Mouse (Mus musculus) urinary bladder, postnatal 4 days (tissue): ENCODE measurements around the gene Mrps25.
A peak's percentile ranks its signal among the peaks of the same experiment; 100 is the strongest.

Experiments
- DNase-seq, 2 experiments: peaks; one replicate each; pipeline ENCODE4 v3.0.0; 2021 to 2022; ENCODE audit warnings: low spot score in 2 of 2

The Mrps25 gene

DNA sequence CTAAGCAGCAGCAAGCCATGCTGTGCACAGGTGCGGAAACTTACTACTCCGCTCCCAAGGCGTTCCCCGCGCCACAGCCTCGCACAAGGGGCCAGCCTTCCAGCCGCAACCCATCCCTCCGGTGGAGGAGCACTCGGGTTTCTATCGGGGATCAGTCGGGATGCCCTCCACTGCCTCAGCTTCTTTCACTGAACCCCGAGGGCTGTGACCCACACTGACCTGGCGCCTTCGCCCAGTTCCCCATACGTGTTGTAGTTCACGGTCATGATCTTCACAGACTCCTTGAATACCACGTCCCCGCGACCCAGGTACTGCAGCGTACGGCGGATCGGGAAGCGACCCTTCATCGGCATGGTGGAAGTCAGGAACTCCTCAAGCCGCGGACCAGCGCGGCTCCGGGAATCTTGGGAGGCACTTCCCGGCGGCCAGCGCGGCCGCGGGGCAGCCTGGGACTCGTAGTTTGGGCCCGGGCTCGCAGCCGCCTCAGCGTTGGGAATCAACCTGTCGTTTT lies at the start of gene Mrps25:
Gene Mrps25, minus strand, starts transcription at position 413 of the 511 bp plus-strand sequence.
- peak; percentile 61 to 74 for DNase-seq

DNA sequence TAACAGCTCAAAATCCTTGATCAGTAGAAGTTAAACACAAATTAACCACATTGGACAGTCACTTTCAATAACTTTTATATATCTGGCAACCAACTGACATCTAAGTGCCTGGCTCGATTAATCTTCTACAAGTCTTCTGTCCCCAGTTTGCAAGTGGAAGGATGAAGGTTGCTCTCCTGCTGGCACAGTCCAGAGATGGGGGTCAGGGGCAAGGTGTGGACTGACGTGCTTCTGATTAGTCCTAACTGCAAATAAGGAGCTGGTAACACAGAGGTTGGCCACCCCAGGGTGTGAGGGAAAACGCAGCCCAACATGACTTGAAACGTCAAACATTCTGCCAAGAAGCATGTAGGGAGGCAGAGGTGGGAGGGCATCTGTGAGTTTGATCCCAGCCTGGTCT lies 47.9 kb upstream of the Mrps25 start:
- DNase-seq, result no peak

DNA sequence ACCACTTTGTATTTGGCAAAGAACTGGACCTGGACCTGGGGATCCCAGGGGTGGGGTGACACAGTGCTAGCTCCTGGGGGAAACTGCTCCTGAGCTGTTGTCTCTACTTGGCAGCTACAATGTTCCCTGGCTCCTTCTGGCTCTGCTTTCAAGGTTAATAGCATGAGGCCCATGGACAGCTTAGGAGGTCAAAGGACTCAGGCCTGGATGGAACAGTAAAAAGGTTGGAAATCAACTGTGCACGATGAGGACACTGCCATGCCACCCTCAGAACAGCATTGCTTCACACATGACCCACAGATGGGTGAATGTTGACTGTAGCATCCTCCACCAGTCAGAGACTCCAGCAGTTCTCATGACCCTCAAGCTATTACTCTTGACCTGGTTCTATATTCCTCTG lies 47.5 kb upstream of the Mrps25 start:
- DNase-seq, result no peak

DNA sequence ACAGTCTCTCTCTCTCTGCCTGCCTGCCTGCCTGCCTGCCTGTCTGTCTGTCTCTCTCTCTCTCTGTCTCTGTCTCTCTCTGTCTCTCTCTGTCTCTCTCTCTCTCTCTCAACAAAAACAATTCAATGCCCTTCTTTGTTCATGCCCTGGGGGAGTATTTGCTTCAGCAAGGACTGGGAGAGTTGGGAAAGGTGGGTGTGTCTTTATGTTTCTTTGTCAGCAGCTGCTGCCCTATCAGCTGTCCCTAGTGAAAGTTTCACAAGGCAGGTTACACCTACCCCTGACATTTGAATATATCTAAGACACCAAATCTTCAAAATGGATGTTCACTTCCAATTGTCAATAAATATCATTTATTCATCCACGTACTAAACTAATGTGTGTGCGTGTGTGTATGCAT lies 45.8 kb upstream of the Mrps25 start:
- DNase-seq, result no peak

DNA sequence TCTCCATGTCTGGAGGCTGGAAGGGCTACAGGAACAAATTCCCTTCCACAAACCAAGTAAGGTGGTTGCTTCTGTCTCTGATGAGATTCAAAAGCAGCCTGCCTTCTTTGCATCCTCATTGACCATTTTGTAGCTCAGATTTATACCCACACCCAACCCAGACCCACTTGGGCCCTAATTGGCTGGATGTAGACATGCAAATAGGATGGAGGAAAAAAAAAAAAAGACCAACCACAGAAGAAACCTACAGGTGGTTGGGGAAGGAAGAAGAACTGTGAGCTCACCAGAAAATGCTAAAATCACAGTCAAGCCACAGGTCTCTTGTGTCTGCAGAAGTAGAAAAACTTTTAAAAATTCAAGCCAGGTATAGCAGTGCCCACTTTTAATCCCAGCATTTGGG lies 45.3 kb upstream of the Mrps25 start:
- no peak for DNase-seq

DNA sequence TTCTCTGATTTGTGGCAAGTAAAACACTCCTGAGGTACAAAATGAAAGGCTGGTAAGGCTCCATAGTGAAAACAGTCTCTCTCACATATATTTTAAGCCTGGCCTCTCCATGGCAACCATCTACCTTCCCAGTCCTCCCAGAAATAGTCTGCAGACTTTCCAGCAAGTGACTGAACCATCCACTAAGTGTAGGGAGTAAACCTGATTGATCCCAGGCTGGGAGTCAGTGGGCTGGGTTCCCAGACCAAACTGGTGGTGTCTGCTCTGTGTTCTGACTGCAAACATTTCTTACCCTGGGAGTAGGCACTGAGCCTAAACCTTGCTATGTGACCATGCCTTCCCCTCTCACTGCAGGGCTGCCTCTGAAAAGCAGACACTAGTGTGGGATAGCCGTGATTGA lies 41.1 kb upstream of the Mrps25 start:
- DNase-seq, result no peak

DNA sequence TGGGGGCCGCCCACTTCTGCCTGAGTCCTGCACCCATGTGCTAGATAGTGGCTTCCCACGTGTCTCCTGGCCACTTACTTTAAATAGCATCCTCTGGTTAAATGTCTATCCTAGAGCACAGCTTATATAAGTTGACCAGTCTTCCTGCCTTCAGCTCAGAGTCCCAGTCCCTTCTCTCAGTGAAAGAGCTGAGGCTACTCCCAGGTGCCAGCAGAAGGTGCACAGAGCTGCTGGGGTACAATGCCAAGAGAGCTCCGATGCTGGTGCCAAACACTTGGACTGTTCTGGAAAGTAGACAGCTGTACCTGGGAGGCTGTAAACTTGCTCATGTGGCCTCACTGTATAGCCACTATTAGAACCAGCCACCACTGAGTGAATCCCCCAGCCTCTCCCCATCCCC lies 38.2 kb upstream of the Mrps25 start:
- no peak for DNase-seq

DNA sequence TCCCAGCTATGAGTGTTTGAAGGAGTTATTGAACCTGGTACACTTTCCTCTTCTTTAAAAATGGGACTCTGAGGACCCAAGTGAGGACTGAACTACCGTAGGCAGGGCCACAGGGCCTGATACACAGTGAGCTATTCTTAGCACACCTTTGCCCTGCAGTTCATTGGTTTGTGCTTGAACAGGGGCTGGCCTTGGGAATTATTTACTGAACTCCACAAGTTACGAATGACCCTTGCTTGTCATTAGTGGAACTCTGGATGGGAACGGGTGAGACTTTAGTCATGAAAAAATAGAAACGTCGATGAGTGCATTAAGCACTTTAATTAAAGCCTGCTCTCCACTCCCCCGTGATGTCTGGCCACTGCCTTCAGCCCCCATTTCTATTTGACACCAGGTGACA lies 37.8 kb upstream of the Mrps25 start:
- no peak for DNase-seq

DNA sequence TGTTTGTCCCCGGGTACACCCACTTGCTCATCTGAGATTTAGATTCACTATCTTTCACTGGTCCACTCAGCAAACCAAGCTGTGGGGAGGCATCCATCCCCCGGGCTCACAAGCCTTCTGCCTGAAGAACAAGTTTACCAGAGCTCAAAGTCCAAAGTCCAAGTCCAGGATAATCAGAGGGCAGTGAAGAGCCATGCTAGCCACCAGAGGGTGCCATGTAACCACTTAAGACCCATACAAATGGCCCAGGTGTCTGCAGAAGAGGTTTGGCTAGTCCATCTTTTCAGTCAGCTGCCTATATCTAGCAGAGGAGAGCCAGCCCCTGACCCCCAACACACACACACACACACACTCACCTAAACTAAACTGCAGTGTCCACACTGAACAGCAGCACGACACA lies 35.6 kb upstream of the Mrps25 start:
- DNase-seq, result no peak

DNA sequence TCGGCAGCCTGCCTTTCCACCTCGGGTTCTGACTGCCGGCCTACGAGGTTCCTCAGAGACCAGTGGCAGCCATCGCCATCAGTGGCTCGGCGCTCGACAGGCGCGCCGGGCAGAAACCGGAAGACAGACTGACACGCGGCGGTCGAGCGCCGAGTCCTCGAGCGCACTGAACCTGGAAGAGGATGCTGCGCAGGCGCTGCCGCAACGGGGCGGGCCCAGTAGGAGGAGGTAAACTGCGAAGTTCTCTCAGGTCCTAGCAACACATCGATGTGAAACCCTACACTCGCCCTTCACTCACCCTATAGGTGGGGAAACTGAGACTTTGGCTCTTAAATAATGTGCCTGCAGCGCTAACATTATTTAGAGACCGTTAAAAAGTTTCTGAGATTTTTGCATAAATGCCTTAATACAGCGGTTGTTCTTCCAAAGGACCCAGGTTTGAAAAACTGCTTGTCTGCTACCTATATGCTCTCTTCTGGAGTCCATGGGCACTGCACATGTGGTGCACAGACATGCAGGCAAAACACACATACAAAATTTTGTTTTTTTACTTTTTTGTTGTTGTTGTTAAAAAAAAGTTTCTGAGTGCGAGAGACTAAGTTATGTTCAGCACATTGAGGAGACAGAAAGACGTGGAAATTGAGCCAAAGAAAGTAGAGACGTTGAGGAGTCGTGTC lies 31.1 kb upstream of the Mrps25 start, which contains the start of gene Rbsn:
Gene Rbsn, minus strand, starts transcription at position 153 of the 677 bp plus-strand sequence.
- DNase-seq, result peak; percentile 87 to 88

DNA sequence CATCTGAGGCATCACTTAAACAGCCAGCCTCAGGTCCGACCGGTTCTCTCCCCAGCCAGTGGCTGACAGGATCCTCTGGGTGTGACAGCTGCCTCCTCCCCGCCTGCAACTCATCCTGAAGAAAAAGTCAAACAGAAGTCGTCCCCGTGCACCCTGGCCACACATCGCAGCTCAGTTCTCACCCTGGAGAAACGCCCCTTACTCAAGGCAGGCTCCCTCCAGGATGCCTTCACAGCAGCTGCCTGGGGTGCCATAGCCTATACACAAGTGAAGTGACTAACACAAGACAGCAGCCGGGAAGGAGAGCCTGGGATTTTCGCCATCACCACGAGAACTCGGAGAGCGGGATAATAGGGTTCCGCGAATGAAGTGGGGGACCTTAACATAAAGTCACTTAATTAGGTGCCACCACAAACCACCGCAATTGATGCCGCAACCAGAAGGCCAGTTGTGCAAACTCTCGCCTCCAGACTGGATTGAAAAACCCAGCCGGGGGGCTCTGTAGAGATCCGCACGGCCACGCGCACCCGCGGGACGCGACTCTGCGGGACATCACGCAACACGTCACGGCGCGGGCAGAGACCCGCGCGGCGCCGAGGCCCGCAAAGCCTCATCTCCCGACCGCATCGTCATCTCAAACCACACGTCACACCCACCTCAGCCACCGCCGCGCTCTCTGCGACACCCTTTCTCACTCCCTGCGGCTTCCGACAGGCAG lies 30.4 kb upstream of the Mrps25 start:
- DNase-seq, result no peak

DNA sequence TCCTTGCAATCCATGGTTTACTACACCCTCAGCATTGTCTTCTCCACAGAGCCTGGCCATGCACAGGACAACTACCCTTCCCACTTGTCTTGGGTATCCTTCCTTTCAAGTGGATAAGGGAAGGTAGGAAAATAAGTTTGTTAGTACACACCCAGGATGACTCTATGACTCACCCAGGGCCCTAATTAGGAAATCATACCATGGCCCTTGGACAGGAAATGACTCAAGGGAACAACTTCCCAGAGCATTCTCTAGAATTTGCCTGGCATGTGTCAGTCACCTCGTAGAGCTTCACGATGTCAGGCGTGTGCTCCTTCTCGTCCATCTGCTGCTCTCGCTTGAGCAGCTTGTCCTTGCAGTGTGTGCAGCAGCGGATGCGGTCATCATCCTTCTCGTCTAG lies 15.6 kb upstream of the Mrps25 start:
- no peak for DNase-seq

DNA sequence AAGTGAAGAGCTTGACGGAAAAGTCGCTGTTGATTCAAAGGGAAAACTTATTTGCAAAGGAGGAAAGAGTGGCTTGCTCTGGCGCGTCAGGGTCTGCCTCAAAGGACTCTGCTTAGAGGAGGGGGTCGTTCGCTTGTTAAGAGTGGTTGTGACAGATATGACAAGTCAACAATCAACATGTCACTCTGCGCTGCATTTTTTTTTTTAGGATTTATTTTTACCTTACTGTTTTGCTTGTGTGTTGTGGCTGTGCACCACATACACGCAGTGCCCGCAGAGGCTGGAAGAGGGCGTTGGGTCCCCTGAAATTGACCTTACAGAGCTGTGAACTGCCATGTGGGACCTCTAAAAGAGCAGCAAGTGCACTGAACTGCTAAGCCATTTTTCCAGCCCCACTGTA lies 345 bp upstream of the Mrps25 start:
- DNase-seq, result no peak

DNA sequence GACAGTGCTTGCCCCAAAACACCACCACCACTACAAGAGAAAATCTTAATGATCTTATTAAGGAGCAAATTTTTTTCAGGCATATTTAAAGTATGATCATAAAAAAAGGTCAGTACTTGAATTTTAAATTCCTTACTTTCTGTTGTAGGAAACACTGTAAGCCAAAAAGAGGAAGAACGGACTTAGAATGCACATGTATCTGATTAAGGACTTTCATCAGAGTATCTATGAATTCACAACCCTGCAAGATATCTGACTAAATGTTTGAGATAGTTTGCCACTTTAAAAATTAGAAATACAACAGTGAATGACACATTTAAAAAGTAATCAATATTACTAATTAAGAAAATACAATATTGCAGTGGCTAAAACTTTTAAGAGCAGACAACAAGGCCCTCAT lies 7.4 kb downstream of the Mrps25 start:
- DNase-seq, result no peak

DNA sequence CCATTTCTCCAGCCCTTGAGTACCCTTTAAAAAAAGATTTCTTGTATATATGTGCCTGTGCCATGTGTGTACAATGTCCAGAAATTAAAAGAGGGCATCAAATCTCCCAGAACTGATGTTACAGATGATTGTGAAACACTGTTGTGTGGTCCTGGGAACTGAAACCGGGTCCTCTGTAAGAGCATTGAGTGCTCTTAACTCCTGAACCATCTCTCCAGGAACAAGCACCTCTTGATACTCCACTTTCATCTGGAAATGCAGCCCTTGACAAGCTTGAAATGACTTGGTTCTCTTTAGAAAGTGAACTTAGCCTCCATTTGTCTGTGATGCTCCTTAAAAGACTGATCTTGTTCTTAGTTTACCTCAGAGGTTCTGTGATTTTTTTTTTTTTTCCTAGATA lies 21.1 kb downstream of the Mrps25 start:
- DNase-seq, result no peak

DNA sequence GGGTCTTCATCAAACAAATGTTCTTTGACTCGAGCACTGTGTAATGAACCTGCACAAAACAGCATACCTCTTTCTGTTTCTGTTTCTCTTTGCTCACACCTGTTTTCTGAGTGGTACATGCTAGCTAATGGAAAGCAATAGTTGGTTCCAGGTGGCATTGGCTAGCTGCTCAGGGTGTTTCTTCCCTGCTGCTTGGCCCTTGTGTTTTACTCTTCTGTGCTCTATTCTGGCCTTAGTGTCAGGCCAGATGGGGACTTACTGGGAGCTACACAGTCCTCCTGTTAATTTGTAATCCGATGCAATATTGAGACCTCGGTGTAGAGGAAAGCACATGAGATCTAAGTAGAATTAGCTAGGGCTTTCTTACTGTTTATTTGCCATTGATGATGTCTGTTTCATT lies 25.0 kb downstream of the Mrps25 start:
- no peak for DNase-seq

DNA sequence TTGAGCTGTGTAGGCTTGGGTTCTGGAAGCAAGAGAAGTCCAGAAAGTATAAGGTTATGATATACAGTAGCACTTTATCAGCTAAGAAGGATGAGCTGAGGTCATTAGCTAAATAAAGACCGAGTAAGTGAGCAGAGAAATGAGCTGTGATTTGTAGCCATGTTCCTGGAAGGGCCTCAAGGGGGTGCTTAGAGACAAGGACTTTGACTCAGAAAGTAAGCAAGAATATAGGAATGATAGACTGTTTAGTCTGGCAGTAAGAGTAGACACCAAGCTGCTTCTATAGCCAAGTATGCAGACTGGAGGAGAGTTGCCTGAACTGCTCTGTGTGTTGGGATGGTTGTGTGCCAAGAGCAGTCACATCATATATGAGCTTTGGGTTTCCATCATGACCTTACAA lies 30.1 kb downstream of the Mrps25 start:
- no peak for DNase-seq

DNA sequence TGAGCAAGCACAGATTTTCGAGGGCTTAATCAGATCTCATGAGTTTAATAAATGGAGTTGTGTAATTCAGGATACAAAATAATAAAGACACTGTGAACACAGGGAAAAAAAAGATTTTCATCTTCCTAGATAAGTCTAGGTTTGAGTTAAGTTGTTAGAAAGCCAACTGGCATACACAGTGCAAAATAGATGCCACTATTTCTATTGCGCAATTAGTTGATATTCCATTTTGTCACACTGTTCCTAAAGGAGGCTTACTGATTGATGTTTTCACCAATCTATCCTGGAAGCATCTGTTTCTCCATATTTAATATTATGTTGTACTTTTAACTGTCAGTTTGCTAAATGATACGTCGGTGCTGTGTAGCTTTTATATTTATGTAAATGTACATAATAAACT lies 38.0 kb downstream of the Mrps25 start:
- no peak for DNase-seq

DNA sequence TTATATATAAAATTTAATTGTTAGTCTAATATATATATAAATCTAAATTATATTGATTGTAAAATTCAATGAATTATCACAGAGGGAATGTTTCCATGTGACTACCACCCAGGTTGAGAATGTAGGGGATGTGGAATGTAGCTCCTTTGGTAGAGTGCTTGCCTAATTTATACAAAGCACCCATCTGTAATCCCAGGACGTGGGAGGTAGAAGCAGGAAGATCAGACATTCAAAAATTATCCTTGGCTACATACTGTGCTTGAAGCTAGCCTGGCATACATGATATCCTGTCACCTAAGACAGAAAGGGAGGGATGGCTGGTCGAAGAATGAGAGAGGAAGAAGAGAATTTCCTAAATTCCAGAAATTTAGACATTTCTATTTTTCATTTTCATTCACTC lies 47.5 kb downstream of the Mrps25 start:
- DNase-seq, result no peak

DNA sequence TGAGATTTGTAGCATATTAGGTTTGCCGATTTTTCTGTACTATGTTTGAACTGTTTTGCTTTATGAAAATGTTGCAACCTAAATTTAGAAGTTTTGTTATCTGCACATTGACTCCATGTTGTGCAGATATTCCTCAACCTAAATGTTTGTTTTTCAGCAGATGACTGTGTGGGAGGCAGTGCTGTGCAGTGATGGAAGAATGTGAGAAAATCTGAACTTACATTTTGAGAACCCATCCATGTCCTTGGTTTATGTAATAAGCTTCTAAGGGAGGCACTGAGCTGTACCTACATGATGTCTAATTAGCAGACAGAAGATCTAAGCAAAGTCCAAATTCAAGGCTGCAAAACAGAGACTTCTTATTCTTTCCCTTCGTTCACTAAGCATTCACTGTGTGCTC lies 50.2 kb downstream of the Mrps25 start:
- DNase-seq, result no peak

DNA sequence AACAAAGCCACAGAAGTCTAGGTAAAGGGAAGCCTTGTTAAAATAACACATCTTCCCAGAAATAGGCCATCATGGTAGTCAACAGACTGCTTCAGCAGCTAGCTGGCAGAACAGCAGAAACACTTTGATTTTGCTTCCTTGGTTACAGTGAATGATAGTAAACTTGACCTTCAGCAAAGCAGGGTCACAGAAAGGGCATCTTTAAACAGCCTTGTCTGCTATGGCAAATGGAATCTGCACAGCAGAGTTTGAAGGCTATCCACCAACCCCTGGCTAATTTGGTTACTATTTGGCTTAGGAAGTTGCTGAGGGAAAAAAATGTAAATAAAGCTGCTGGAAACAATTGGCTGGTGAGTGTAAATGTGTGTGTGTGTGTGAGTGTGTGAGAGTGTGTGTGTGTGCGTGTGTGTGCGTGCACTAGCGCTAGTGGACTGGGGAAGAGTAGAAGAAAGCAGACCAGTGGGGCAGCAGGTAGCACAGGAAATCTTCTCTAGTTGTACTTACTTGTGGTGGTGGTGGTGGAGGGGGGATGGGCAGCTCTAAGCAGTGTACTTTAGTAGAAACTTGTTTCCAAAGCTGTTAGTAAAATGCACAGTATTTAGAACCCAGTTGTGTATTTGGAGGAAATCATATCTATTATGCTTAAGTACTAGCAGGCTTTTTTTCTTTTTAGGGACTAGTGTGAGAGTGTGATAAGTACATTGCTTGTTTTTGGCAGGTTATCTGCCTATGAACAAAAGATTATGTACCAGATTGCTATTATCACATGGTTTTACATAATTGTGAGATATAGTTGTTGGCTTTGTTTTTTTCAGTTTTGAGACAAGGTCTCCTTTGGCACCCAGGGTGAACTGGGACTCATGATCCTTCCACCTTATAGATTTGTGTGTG lies 51.6 kb downstream of the Mrps25 start:
- no peak for DNase-seq

DNA sequence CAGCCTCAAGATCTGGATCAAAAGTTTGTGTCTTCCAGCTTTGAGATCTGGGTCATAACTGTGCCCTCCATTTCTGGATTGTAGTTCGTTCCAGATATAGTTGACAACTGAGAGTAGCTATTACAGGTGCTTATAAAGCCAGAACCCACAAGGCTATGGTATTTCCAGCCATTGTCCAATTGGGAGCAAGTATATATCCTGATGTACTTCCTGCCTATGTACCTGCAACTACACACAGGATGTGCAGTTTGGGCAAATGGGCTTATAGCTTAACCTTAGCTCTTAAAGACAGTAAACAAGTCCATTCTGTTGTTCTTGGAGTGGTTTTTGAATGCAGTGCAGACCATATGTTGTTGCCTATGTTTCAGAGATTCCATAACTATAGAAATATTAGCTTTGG lies 52.4 kb downstream of the Mrps25 start:
- DNase-seq, result no peak
